Mouse (Mus musculus): ENCODE results near the gene Hecw2.

DNA sequence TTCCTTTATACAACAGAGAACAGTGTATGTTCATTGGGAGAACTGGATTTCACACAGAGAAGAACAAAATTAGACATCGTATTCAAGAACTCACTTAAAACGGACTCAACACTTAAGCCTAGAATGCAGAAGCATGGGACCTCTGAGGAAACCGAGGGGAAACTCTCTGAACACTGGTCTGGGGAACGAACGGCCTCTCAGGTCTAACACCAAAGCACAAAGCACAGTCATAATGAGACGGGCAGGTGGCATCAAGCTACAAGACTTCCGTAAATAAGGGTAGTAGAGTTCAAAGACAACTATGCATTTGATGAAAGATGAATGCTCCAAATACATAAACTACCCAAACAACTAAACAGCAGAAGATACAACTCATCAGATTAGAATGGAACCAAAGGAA, 15.8 kb downstream of the Hecw2 start:
- TF ChIP-seq CTCF (IDR thresholded peaks at IDR 0.05; ENCODE audit: low read depth, low read length), result no peak
- no peak for TF ChIP-seq POLR2A (IDR thresholded peaks at IDR 0.05; ENCODE audit: borderline replicate concordance, low read depth, low read length)
